Mouse (Mus musculus) MEL (cell line): ENCODE data around the gene Cyp2d22. TPM values are rescaled to one million over a fixed set of nuclear protein-coding genes. Genes with fewer than 3 reads are reported as not detected.

Experiments used
- DNase-seq: peaks from one replicate; pipeline ENCODE4 v3.0.0; 2011; ENCODE audit warnings: low read depth, low spot score
- H3K27ac ChIP-seq: 2 replicates; pipeline ENCODE4 v1.5.1; 2012; ENCODE audit warnings: low read depth, mild to moderate bottlenecking, control low read depth, low read length, moderate library complexity; ENCODE audit not compliant: control insufficient read depth
- H3K27me3 ChIP-seq, 2 experiments: fragments of 150-350 bp in 1 of 2; sonication (generic) in 1 of 2; 2 replicates each; pipeline ENCODE4 v1.6.1; 2012; ENCODE audit warnings: low read length in 2 of 2, mild to moderate bottlenecking in 2 of 2, improper control_type of control experiment in 1 of 2, moderate library complexity in 1 of 2; ENCODE audit not compliant: insufficient read depth in 2 of 2, control insufficient read depth in 1 of 2
- H3K36me3 ChIP-seq, 2 experiments: 2 replicates each; pipeline ENCODE4 v1.6.1; 2012 to 2014; ENCODE audit warnings: low read length in 2 of 2, improper control_type of control experiment in 1 of 2, inconsistent platforms in 1 of 2, mild to moderate bottlenecking in 1 of 2; ENCODE audit not compliant: insufficient read depth in 2 of 2, control insufficient read depth in 1 of 2
- H3K4me1 ChIP-seq, 2 experiments: fragments of 150-350 bp in 1 of 2; sonication (generic) in 1 of 2; 2 replicates each; pipeline ENCODE4 v1.6.1; 2012; ENCODE audit warnings: low read length in 2 of 2, improper control_type of control experiment in 1 of 2, mild to moderate bottlenecking in 1 of 2; ENCODE audit not compliant: insufficient read depth in 2 of 2, control insufficient read depth in 1 of 2
- H3K4me3 ChIP-seq, 2 experiments: fragments of 150-350 bp in 1 of 2; sonication (generic) in 1 of 2; 2 replicates each; pipeline ENCODE4 v1.5.1; 2012; ENCODE audit warnings: low read depth in 2 of 2, low read length in 2 of 2, mild to moderate bottlenecking in 2 of 2, moderate library complexity in 2 of 2, control low read depth in 1 of 2, improper control_type of control experiment in 1 of 2; ENCODE audit not compliant: control insufficient read depth in 1 of 2, insufficient read depth in 1 of 2
- H3K79me2 ChIP-seq: 2 replicates; pipeline ENCODE4 v1.6.1; 2012; ENCODE audit warnings: mild to moderate bottlenecking, low read length, moderate library complexity; ENCODE audit not compliant: control insufficient read depth, poor library complexity, insufficient read depth
- H3K9ac ChIP-seq: 2 replicates; pipeline ENCODE4 v1.6.1; 2012; ENCODE audit warnings: low read depth, mild to moderate bottlenecking, control low read depth, low read length, moderate library complexity; ENCODE audit not compliant: control insufficient read depth, poor library complexity, severe bottlenecking
- H3K9me3 ChIP-seq: fragments of 150-350 bp; sonication (generic); replicated peaks from 2 replicates; pipeline ENCODE4 v1.6.1; 2012; ENCODE audit warnings: mild to moderate bottlenecking, low read length, improper control_type of control experiment, moderate library complexity; ENCODE audit not compliant: insufficient read depth
- ELF1 ChIP-seq: IDR thresholded peaks from 2 replicates; pipeline ENCODE4 v1.6.1; 2014; ENCODE audit warnings: low read depth, mild to moderate bottlenecking, inconsistent platforms, low read length, improper control_type of control experiment, moderate library complexity
- EP300 ChIP-seq, 2 experiments: IDR thresholded peaks; 2 replicates each; pipeline ENCODE4 v1.6.1; 2011; ENCODE audit warnings: improper control_type of control experiment in 2 of 2, low read length in 2 of 2, low read depth in 1 of 2, mild to moderate bottlenecking in 1 of 2
- ETS1 ChIP-seq: IDR thresholded peaks from 2 replicates; pipeline ENCODE4 v1.6.1; 2012; ENCODE audit warnings: low read depth, mild to moderate bottlenecking, inconsistent platforms, low read length, improper control_type of control experiment, moderate library complexity
- GATA1 ChIP-seq: IDR thresholded peaks from 2 replicates; pipeline ENCODE4 v1.6.1; 2011; ENCODE audit warnings: low read depth, low read length, improper control_type of control experiment
- KAT2A ChIP-seq: conservative IDR thresholded peaks from 2 replicates; pipeline ENCODE4 v1.6.1; 2012; ENCODE audit warnings: low read depth, low read length, improper control_type of control experiment, inconsistent platforms
- MAX ChIP-seq: IDR thresholded peaks from 2 replicates; pipeline ENCODE4 v1.6.1; 2011; ENCODE audit warnings: low read length, improper control_type of control experiment
- MAZ ChIP-seq: IDR thresholded peaks from 2 replicates; pipeline ENCODE4 v1.6.1; 2012; ENCODE audit warnings: low read depth, mild to moderate bottlenecking, inconsistent platforms, low read length, improper control_type of control experiment
- MEF2A ChIP-seq: IDR thresholded peaks from 2 replicates; pipeline ENCODE4 v1.6.1; 2014; ENCODE audit warnings: low read depth, mild to moderate bottlenecking, inconsistent platforms, low read length, improper control_type of control experiment; ENCODE audit not compliant: poor library complexity, insufficient replicate concordance, severe bottlenecking; ENCODE audit errors: extremely low read depth
- MXI1 ChIP-seq: IDR thresholded peaks from 2 replicates; pipeline ENCODE4 v1.6.1; 2011; ENCODE audit warnings: mild to moderate bottlenecking, low read depth, low read length, improper control_type of control experiment
- MYC ChIP-seq: IDR thresholded peaks from 2 replicates; pipeline ENCODE4 v1.6.1; 2011; ENCODE audit warnings: low read depth, mild to moderate bottlenecking, low read length, improper control_type of control experiment, moderate library complexity
- NELFE ChIP-seq: IDR thresholded peaks from 2 replicates; pipeline ENCODE4 v1.6.1; 2011; ENCODE audit warnings: low read depth, low read length, improper control_type of control experiment
- POLR2A ChIP-seq, 2 experiments: IDR thresholded peaks; 2 replicates each; pipeline ENCODE4 v1.6.1; 2011 to 2012; ENCODE audit warnings: low read length in 2 of 2, mild to moderate bottlenecking in 2 of 2, control low read depth in 1 of 2, improper control_type of control experiment in 1 of 2, low read depth in 1 of 2, moderate library complexity in 1 of 2; ENCODE audit not compliant: control insufficient read depth in 1 of 2, insufficient read depth in 1 of 2, poor library complexity in 1 of 2
- POLR2AphosphoS5 ChIP-seq: IDR thresholded peaks from 2 replicates; pipeline ENCODE4 v1.6.1; 2012; ENCODE audit warnings: low read depth, borderline replicate concordance, mild to moderate bottlenecking, inconsistent platforms, low read length, moderate library complexity, mixed read lengths
- RAD21 ChIP-seq: IDR thresholded peaks from 2 replicates; pipeline ENCODE4 v1.6.1; 2011; ENCODE audit warnings: mild to moderate bottlenecking, low read depth, low read length, improper control_type of control experiment
- RCOR1 ChIP-seq: IDR thresholded peaks from 2 replicates; pipeline ENCODE4 v1.6.1; 2012; ENCODE audit warnings: low read depth, mild to moderate bottlenecking, inconsistent platforms, low read length, improper control_type of control experiment
- SIN3A ChIP-seq: IDR thresholded peaks from 2 replicates; pipeline ENCODE4 v1.6.1; 2012; ENCODE audit warnings: low read length, improper control_type of control experiment, inconsistent platforms
- SMC3 ChIP-seq: IDR thresholded peaks from 2 replicates; pipeline ENCODE4 v1.6.1; 2011; ENCODE audit warnings: low read depth, low read length, improper control_type of control experiment
- TBP ChIP-seq: IDR thresholded peaks from 2 replicates; pipeline ENCODE4 v1.8.0; 2011; ENCODE audit warnings: low read depth, low read length, improper control_type of control experiment
- UBTF ChIP-seq: IDR thresholded peaks from 2 replicates; pipeline ENCODE4 v1.6.1; 2012; ENCODE audit warnings: low read depth, mild to moderate bottlenecking, inconsistent platforms, low read length, improper control_type of control experiment, moderate library complexity, borderline replicate concordance; ENCODE audit not compliant: insufficient read depth
- USF1 ChIP-seq: IDR thresholded peaks from 2 replicates; pipeline ENCODE4 v1.6.1; 2014; ENCODE audit warnings: low read depth, mild to moderate bottlenecking, inconsistent platforms, low read length, improper control_type of control experiment, moderate library complexity
- USF2 ChIP-seq, 2 experiments: IDR thresholded peaks; 2 replicates each; pipeline ENCODE4 v1.6.1; 2011 to 2012; ENCODE audit warnings: improper control_type of control experiment in 2 of 2, low read length in 2 of 2, borderline replicate concordance in 1 of 2, inconsistent platforms in 1 of 2, low read depth in 1 of 2, mild to moderate bottlenecking in 1 of 2; ENCODE audit not compliant: insufficient read depth in 1 of 2
- ZC3H11A ChIP-seq: IDR thresholded peaks from 2 replicates; pipeline ENCODE4 v1.6.1; 2012; ENCODE audit warnings: low read depth, mild to moderate bottlenecking, inconsistent platforms, low read length, improper control_type of control experiment
- ZMIZ1 ChIP-seq: IDR thresholded peaks from 2 replicates; pipeline ENCODE4 v1.6.1; 2012; ENCODE audit warnings: low read depth, mild to moderate bottlenecking, inconsistent platforms, low read length, improper control_type of control experiment, moderate library complexity
- polyA plus RNA-seq, 2 experiments: library from polyadenylated mRNA; stranded (reverse) in 1 of 2; unstranded in 1 of 2; fragments of >175 nt in 1 of 2; fragments of >200 nt in 1 of 2; gene quantifications; 2 replicates each; pipeline versions ENCODE4 v1.2.1 to v1.2.4; 2012; ENCODE audit warnings: low replicate concordance in 2 of 2, low read depth in 1 of 2; ENCODE audit not compliant: insufficient read length in 2 of 2, insufficient read depth in 1 of 2, missing spikeins in 1 of 2
- total RNA-seq: library from RNA; depleted of rRNA; stranded (reverse); fragments of 300-350 nt; gene quantifications from 2 replicates; pipeline ENCODE4 v1.2.3, GENCODE M21; 2012

Cyp2d22 gene
- total and polyA plus RNA-seq, 3 experiments, result 0.10 TPM; not detected in 2

GRCm38 (mm10) chr15:82347303-82347676 is 32.8 kb downstream of the Cyp2d22 start:
- TF ChIP-seq MYC (peak; percentile 43; the same call in 1 of the 2 replicates), MXI1 (peak; percentile 70; the same call in 1 of the 2 replicates), USF2 (IDR thresholded peaks at IDR 0.05; ENCODE audit: borderline replicate concordance in 1 of 2, insufficient read depth in 1 of 2, low read depth in 1 of 2, low read length in 2 of 2) (no peak), MAX (peak; percentile 64), NELFE (no peak), POLR2AphosphoS5 (peak; percentile 45; the same call in 1 of the 2 replicates), SMC3 (no peak; the same call in 1 of the 2 replicates), USF1 (0 out of 2 replicates have a peak, but pooled peaks have one; percentile 23), ZMIZ1 (0 out of 2 replicates have a peak, but pooled peaks have one; percentile 33), UBTF (no peak), RAD21 (no peak)
- TF ChIP-seq, all 39 proteins: peak for 6
- Histone ChIP-seq H3K9me3 (no peaks in the 10 kb centered on the region), H3K27ac (peak overlapping the region; percentile 87), H3K36me3 (peaks cover 0 to 59% of the 10 kb centered on the region in 2 experiments; a peak in 2 of 4 replicates), H3K27me3 (no peaks in the 10 kb centered on the region), H3K4me3 (peak overlapping the region; percentile 67 to 83), H3K4me1 (peaks cover 19 to 65% of the 10 kb centered on the region in 2 experiments), H3K79me2 (peaks cover 43% of the 10 kb centered on the region), H3K9ac (peak overlapping the region; percentile 73)
- peak; percentile 52 for DNase-seq

GRCm38 (mm10) chr15:82346580-82347302 is 33.3 kb downstream of the Cyp2d22 start:
- peak overlapping the region; percentile 87 for H3K27ac ChIP-seq
- peaks cover 40% of the 10 kb centered on the region for H3K79me2 ChIP-seq
- peak; percentile 69 for DNase-seq
- peak overlapping the region; percentile 73 for H3K9ac ChIP-seq
- no peaks in the 10 kb centered on the region for H3K9me3 ChIP-seq
- peaks cover 0 to 55% of the 10 kb centered on the region in 2 experiments; a peak in 2 of 4 replicates for H3K36me3 ChIP-seq
- H3K4me3 ChIP-seq, result peak overlapping the region; percentile 67 to 83
- TF ChIP-seq SIN3A (peak; percentile 12; the same call in 1 of the 2 replicates), USF2 (IDR thresholded peaks at IDR 0.05; ENCODE audit: borderline replicate concordance in 1 of 2, insufficient read depth in 1 of 2, low read depth in 1 of 2, low read length in 2 of 2) (no peak), EP300 (IDR thresholded peaks at IDR 0.05; ENCODE audit: low read depth in 1 of 2, low read length in 2 of 2) (0 out of 4 replicates have a peak, but pooled peaks of 1 of the 2 experiments have one; percentile 20), MEF2A (no peak), USF1 (no peak), MAX (peak; percentile 49; the same call in 1 of the 2 replicates), ZC3H11A (no peak), MXI1 (no peak; the same call in 1 of the 2 replicates), NELFE (0 out of 2 replicates have a peak, but pooled peaks have one; percentile 6), ETS1 (0 out of 2 replicates have a peak, but pooled peaks have one; percentile 3), RCOR1 (no peak), TBP (peak; percentile 36; the same call in 1 of the 2 replicates), POLR2A (IDR thresholded peaks at IDR 0.05; ENCODE audit: control insufficient read depth in 1 of 2, insufficient read depth in 1 of 2, low read depth in 1 of 2, low read length in 2 of 2, poor library complexity in 1 of 2) (peak in 1 of 2 experiments; percentile 22; a peak in 1 of 4 replicates), ELF1 (peak; percentile 63; the same call in 1 of the 2 replicates), KAT2A (no peak), GATA1 (no peak), MAZ (peak; percentile 53; the same call in 1 of the 2 replicates)
- H3K4me1 ChIP-seq, result peaks cover 14 to 61% of the 10 kb centered on the region in 2 experiments
- no peaks in the 10 kb centered on the region for H3K27me3 ChIP-seq
